Mouse (Mus musculus) testis, adult 2 months (tissue): ENCODE results near the gene Ccdc121. TPM values are rescaled to one million over a fixed set of nuclear protein-coding genes. Genes with fewer than 3 reads are reported as not detected.

Source experiments
- H3K27ac ChIP-seq: fragments of 200-500 bp; 2 replicates; pipeline ENCODE4 v1.5.1; 2012; ENCODE audit warnings: low read depth, low read length; ENCODE audit not compliant: control insufficient read depth, insufficient read depth
- H3K27me3 ChIP-seq: fragments of 200-500 bp; 2 replicates; pipeline ENCODE4 v1.6.1; 2012; ENCODE audit warnings: mild to moderate bottlenecking, low read length, moderate library complexity; ENCODE audit not compliant: control insufficient read depth, insufficient read depth
- H3K36me3 ChIP-seq: fragments of 200-500 bp; 2 replicates; pipeline ENCODE4 v1.6.1; 2012; ENCODE audit warnings: mild to moderate bottlenecking, low read length; ENCODE audit not compliant: control insufficient read depth, insufficient read depth
- H3K4me1 ChIP-seq: fragments of 200-500 bp; 2 replicates; pipeline ENCODE4 v1.6.1; 2012; ENCODE audit warnings: low read length; ENCODE audit not compliant: control insufficient read depth, insufficient read depth
- H3K4me3 ChIP-seq: fragments of 200-500 bp; 2 replicates; pipeline ENCODE4 v1.5.1; 2012; ENCODE audit warnings: low read depth, mild to moderate bottlenecking, low read length, moderate library complexity, mixed read lengths; ENCODE audit not compliant: control insufficient read depth
- CTCF ChIP-seq: fragments of 200-500 bp; IDR thresholded peaks from 2 replicates; pipeline ENCODE4 v1.5.1; 2012; ENCODE audit warnings: low read depth, mild to moderate bottlenecking, inconsistent platforms, low read length, moderate library complexity; ENCODE audit not compliant: control insufficient read depth, insufficient read depth, insufficient replicate concordance
- POLR2A ChIP-seq: fragments of 200-500 bp; IDR thresholded peaks from 2 replicates; pipeline ENCODE4 v1.6.1; 2012; ENCODE audit warnings: low read depth, mild to moderate bottlenecking, inconsistent platforms, low read length, moderate library complexity; ENCODE audit not compliant: control insufficient read depth
- polyA plus RNA-seq: library from polyadenylated mRNA; depleted of rRNA; stranded (reverse); fragments of >200 nt; gene quantifications from 2 replicates; pipeline ENCODE4 v1.2.3, GENCODE M21; 2012

Gene Ccdc121
- polyA plus RNA-seq, 1 experiment, result not detected

- Histone ChIP-seq H3K4me3 (no peak overlapping the region), H3K4me1 (no peaks in the 10 kb centered on the region), H3K27me3 (no peaks in the 10 kb centered on the region), H3K27ac (no peak overlapping the region), H3K36me3 (no peaks in the 10 kb centered on the region)
- TF ChIP-seq CTCF, result no peak
- no peak for TF ChIP-seq POLR2A
These were observed 7.8 kb downstream of the Ccdc121 start for GRCm38 (mm10) chr1:181503471-181503870.

GRCm38 (mm10) chr1:181484696-181485095 is 26.6 kb downstream of the Ccdc121 start:
- TF ChIP-seq CTCF (no peak), POLR2A (no peak)
- Histone ChIP-seq H3K4me1 (no peaks in the 10 kb centered on the region), H3K4me3 (no peak overlapping the region), H3K27me3 (no peaks in the 10 kb centered on the region), H3K36me3 (no peaks in the 10 kb centered on the region), H3K27ac (no peak overlapping the region)

DNA sequence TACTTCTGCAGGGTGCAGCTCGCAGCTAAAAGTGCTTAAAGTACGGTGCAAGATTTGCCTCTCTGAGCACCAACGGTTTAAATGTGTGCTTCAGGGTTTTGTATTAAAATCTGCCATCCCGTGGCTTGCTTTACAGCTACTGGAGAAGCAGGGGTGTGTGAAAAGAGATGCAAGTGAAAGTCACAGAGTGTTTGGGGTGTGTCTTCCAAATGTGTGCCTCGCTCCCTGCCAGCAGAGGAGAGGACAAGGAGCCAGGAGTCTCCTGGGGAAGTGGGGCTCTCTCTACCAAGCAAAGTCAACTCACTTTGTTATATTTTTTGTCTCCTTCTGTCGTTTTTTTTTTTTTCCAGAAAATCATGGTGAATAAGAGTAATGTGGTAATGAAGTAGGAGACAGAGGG is 34.7 kb downstream of the Ccdc121 start:
- no peaks in the 10 kb centered on the region for H3K36me3 ChIP-seq
- no peaks in the 10 kb centered on the region for H3K4me1 ChIP-seq
- no peak overlapping the region for H3K27ac ChIP-seq
- no peaks in the 10 kb centered on the region for H3K27me3 ChIP-seq
- TF ChIP-seq CTCF (no peak), POLR2A (no peak)
- H3K4me3 ChIP-seq, result no peak overlapping the region

DNA sequence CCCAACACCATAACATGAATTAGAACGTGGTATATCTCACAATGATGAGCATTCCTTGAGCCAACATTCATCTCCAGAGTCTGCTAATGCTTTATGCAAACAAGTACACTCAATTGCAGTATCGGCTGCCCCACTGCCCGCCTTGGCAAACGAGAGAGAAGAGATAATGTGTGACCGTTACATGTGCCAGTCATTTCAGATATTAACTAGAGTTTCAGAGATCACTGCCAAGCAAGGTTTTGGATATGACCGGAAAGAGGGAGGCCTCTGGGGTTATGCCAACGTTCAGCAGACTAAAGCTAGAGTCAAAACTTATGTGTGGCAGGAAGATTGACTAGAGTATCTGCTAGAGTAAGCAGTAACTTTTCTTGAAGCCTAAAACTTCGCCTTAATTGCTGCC is 35.1 kb downstream of the Ccdc121 start:
- Histone ChIP-seq H3K4me3 (no peak overlapping the region), H3K27ac (no peak overlapping the region)
- no peak for TF ChIP-seq CTCF
- TF ChIP-seq POLR2A, result no peak

GRCm38 (mm10) chr1:181469415-181469814 is 41.8 kb downstream of the Ccdc121 start:
- H3K27ac ChIP-seq, result no peak overlapping the region
- TF ChIP-seq CTCF, result no peak
- TF ChIP-seq POLR2A, result no peak
- H3K4me3 ChIP-seq, result no peak overlapping the region
- H3K36me3 ChIP-seq, result no peaks in the 10 kb centered on the region
- H3K4me1 ChIP-seq, result peaks cover 4% of the 10 kb centered on the region; the same call in 1 of the 2 replicates
- no peaks in the 10 kb centered on the region for H3K27me3 ChIP-seq

More for the DNA sequence above, 35.1 kb downstream of the Ccdc121 start:
- H3K36me3 ChIP-seq, result no peaks in the 10 kb centered on the region
- no peaks in the 10 kb centered on the region for H3K27me3 ChIP-seq
- no peaks in the 10 kb centered on the region for H3K4me1 ChIP-seq

GRCm38 (mm10) chr1:181467321-181467670 is 44.0 kb downstream of the Ccdc121 start:
- H3K4me1 ChIP-seq, result peaks cover 4% of the 10 kb centered on the region; the same call in 1 of the 2 replicates
- H3K4me3 ChIP-seq, result no peak overlapping the region
- no peak overlapping the region for H3K27ac ChIP-seq
- TF ChIP-seq CTCF (no peak), POLR2A (no peak)
- H3K36me3 ChIP-seq, result no peaks in the 10 kb centered on the region
- H3K27me3 ChIP-seq, result no peaks in the 10 kb centered on the region

DNA sequence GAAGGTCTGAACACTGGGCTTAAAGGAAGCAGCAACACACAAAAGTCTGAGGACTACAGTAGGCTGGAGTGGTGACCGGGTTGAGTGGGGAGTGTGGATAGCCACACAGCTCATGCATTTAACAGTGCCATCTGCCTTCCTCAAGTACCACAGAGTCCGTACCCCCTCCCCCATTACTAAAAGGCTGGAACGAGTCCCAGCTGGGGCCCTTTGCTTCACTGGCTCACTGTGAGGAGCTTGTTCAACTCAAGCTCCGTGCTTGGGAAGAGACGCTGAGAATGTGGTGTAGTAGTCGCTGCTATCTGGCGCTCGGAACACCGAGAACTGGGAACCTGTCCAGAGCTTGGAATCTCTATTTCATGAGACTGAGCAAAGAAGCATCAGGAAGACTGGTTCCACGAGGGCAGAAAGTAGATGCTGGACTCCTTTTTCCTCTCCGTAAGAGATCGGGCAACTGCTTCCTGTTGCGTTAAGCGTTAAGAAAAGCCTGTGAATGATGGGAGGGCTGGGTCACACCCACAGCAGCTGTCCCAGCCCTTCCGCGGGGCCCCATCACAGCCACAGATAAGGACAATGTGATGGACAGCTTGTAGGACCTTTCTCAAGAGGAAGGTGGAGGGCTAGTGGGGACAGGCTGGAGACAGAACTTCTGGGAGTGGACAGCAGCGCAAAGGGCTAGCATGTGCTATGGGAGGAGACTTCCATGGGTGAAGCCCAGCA is 44.5 kb downstream of the Ccdc121 start:
- H3K27ac ChIP-seq, result no peak overlapping the region

DNA sequence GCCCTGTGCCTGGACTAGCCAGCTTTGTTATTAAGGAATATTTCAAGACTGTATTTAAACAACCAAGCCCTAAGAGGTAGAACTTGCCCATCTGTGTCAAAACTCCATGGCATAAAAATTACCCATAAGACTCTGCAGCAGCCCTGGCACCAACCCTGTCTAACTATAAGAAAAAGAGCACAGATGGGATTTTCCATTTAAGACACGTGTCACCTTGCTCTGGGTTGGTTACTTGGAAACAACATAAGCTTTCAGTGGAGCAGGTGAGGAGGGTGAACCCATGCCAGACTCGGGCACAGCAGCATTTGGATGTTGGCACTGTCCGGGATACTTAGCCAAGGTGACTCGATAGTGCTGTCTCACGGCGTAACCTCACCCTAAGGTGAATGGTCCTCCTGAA is 45.2 kb downstream of the Ccdc121 start:
- no peak overlapping the region for H3K4me3 ChIP-seq
- TF ChIP-seq POLR2A (no peak), CTCF (no peak)
- no peaks in the 10 kb centered on the region for H3K36me3 ChIP-seq
- H3K27ac ChIP-seq, result no peak overlapping the region
- peaks cover 4% of the 10 kb centered on the region; the same call in 1 of the 2 replicates for H3K4me1 ChIP-seq
- no peaks in the 10 kb centered on the region for H3K27me3 ChIP-seq

More for the DNA sequence above, 44.5 kb downstream of the Ccdc121 start:
- TF ChIP-seq POLR2A (no peak), CTCF (no peak)
- no peak overlapping the region for H3K4me3 ChIP-seq
- no peaks in the 10 kb centered on the region for H3K36me3 ChIP-seq
- no peaks in the 10 kb centered on the region for H3K27me3 ChIP-seq
- peaks cover 4% of the 10 kb centered on the region; the same call in 1 of the 2 replicates for H3K4me1 ChIP-seq
